Mouse (Mus musculus): ENCODE data around the gene Sort1. TPM values are rescaled to one million over a fixed set of nuclear protein-coding genes. Genes with fewer than 3 reads are reported as not detected.

The Sort1 gene
- 149 TPM for polyA plus RNA-seq (2014; fragmentation: Illumina TruSeq; extraction: RNeasy Lipid Tissue Mini Kit (QIAGEN cat#74804); ENCODE audit: low read depth, low replicate concordance)

GRCm38 (mm10) chr3:108283781-108284601 is at the start of gene Sort1:
TSS of gene Sort1 (plus strand) at chr3:108284082.

GRCm38 (mm10) chr3:108256719-108257637 is 26.9 kb upstream of the Sort1 start, which contains the start of gene Psma5:
TSS of gene Psma5 (plus strand) at chr3:108256926.

DNA sequence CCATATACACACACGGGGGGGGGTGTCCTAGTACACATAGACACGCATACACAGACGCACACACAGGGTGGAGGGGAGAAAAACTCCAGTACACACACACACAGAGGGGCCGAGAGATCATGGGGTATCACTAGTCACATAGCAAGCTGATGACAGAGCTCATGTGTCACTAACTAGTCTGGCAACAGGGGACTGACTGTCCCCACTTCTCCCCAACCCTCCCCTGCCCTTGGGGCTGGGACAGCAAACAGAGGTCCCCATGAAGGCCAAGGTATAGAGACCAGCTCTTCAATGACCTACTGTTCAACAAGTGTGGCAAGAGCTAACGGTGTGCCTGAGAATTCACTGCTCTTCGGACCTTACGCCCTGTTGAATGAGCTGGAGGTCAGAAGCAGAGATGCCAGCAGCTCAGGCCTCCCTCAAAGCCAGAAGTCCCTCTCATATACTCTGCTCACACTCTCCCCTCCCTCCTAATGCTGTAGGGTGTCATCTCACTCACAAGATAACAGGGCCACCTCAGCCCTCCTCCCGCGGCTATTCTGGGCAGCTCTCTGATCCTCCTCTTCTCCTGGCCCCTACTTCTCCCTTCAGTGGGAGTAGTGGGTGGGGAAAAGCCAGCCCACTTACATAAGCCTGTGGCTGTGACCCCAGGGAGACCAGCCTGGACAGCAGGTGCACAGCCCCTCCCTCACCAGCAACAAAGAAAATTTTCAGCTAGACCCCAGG is 80.6 kb downstream of the Sort1 start, which contains the start of gene Mybphl:
TSS of gene Mybphl (plus strand) at position 642 of the 726 bp plus-strand sequence.

GRCm38 (mm10) chr3:108383485-108384354 is 99.8 kb downstream of the Sort1 start, which contains the start of gene Psrc1:
TSS of gene Psrc1 (plus strand) at chr3:108383839.

Other genes with a start within 250 kb of the Sort1 start
- 2.9 TPM for gene Gstm4, start 239.2 kb upstream of the Sort1 start, polyA plus RNA-seq (2014; fragmentation: Illumina TruSeq; extraction: RNeasy Lipid Tissue Mini Kit (QIAGEN cat#74804); ENCODE audit: low read depth, low replicate concordance)
- gene Ampd2, start 197.4 kb upstream of the Sort1 start, polyA plus RNA-seq (2014; fragmentation: Illumina TruSeq; extraction: RNeasy Lipid Tissue Mini Kit (QIAGEN cat#74804); ENCODE audit: low read depth, low replicate concordance): 7.4 TPM
- 0.88 TPM for gene Gnat2, start 191.3 kb upstream of the Sort1 start, polyA plus RNA-seq (2014; fragmentation: Illumina TruSeq; extraction: RNeasy Lipid Tissue Mini Kit (QIAGEN cat#74804); ENCODE audit: low read depth, low replicate concordance)
- 306 TPM for gene Gnai3, start 137.9 kb upstream of the Sort1 start, polyA plus RNA-seq (2014; fragmentation: Illumina TruSeq; extraction: RNeasy Lipid Tissue Mini Kit (QIAGEN cat#74804); ENCODE audit: low read depth, low replicate concordance)
- gene Gpr61, start 129.2 kb upstream of the Sort1 start, polyA plus RNA-seq (2014; fragmentation: Illumina TruSeq; extraction: RNeasy Lipid Tissue Mini Kit (QIAGEN cat#74804); ENCODE audit: low read depth, low replicate concordance): 0.16 TPM
- 7.9 TPM for gene Amigo1, start 97.7 kb upstream of the Sort1 start, polyA plus RNA-seq (2014; fragmentation: Illumina TruSeq; extraction: RNeasy Lipid Tissue Mini Kit (QIAGEN cat#74804); ENCODE audit: low read depth, low replicate concordance)
- 12.4 TPM for gene Cyb561d1, start 82.9 kb upstream of the Sort1 start, polyA plus RNA-seq (2014; fragmentation: Illumina TruSeq; extraction: RNeasy Lipid Tissue Mini Kit (QIAGEN cat#74804); ENCODE audit: low read depth, low replicate concordance)
- gene Atxn7l2, start 73.1 kb upstream of the Sort1 start, polyA plus RNA-seq (2014; fragmentation: Illumina TruSeq; extraction: RNeasy Lipid Tissue Mini Kit (QIAGEN cat#74804); ENCODE audit: low read depth, low replicate concordance): 0.91 TPM
- gene Sypl2, start 57.4 kb upstream of the Sort1 start, polyA plus RNA-seq (2014; fragmentation: Illumina TruSeq; extraction: RNeasy Lipid Tissue Mini Kit (QIAGEN cat#74804); ENCODE audit: low read depth, low replicate concordance): 0.19 TPM
- gene Psma5, start 27.2 kb upstream of the Sort1 start, polyA plus RNA-seq (2014; fragmentation: Illumina TruSeq; extraction: RNeasy Lipid Tissue Mini Kit (QIAGEN cat#74804); ENCODE audit: low read depth, low replicate concordance): 94.0 TPM
- not detected for gene Mybphl, start 80.8 kb downstream of the Sort1 start, polyA plus RNA-seq (2014; fragmentation: Illumina TruSeq; extraction: RNeasy Lipid Tissue Mini Kit (QIAGEN cat#74804); ENCODE audit: low read depth, low replicate concordance)
- gene Psrc1, start 99.8 kb downstream of the Sort1 start, polyA plus RNA-seq (2014; fragmentation: Illumina TruSeq; extraction: RNeasy Lipid Tissue Mini Kit (QIAGEN cat#74804); ENCODE audit: low read depth, low replicate concordance): 0.91 TPM
- gene Celsr2, start 131.5 kb downstream of the Sort1 start, polyA plus RNA-seq (2014; fragmentation: Illumina TruSeq; extraction: RNeasy Lipid Tissue Mini Kit (QIAGEN cat#74804); ENCODE audit: low read depth, low replicate concordance): 0.32 TPM
- 14.4 TPM for gene Sars, start 161.1 kb downstream of the Sort1 start, polyA plus RNA-seq (2014; fragmentation: Illumina TruSeq; extraction: RNeasy Lipid Tissue Mini Kit (QIAGEN cat#74804); ENCODE audit: low read depth, low replicate concordance)